Mouse (Mus musculus): Measurements from ENCODE around the gene C330007P06Rik. TPM values are rescaled to one million over a fixed set of nuclear protein-coding genes. Genes with fewer than 3 reads are reported as not detected.
A peak's percentile ranks its signal among the peaks of the same experiment; 100 is the strongest.

The C330007P06Rik gene
- total RNA-seq (2012; rRNA removed) (18.6 and 26.7 TPM in 2 replicates), total RNA-seq (2014; rRNA removed) (61.2 and 70.3 TPM in 2 replicates), polyA plus RNA-seq (2012; ENCODE audit: insufficient read length, low read depth) (47.9 and 53.0 TPM in 2 replicates)

GRCm38 (mm10) chrX:36873765-36874164 is at the start of gene C330007P06Rik, which contains the start of gene Ube2a:
C330007P06Rik (minus strand) TSS chrX:36874111.
Ube2a (plus strand) TSS chrX:36873900.
- TF ChIP-seq MXI1 (IDR thresholded peaks at IDR 0.05; ENCODE audit: low read depth, low read length) = no peak
- TF ChIP-seq ZNF384 (IDR thresholded peaks at IDR 0.05; ENCODE audit: low read depth, low read length) = 0 out of 2 replicates have a peak, but pooled peaks have one; percentile 8
- dilution Hi-C loops (cut with MboI; ENCODE audit: extremely low pct_ligation_motif_present, extremely low pct_unique_long_range_greater_than_20kb, low sequenced_read_pairs) = no loop called here

DNA sequence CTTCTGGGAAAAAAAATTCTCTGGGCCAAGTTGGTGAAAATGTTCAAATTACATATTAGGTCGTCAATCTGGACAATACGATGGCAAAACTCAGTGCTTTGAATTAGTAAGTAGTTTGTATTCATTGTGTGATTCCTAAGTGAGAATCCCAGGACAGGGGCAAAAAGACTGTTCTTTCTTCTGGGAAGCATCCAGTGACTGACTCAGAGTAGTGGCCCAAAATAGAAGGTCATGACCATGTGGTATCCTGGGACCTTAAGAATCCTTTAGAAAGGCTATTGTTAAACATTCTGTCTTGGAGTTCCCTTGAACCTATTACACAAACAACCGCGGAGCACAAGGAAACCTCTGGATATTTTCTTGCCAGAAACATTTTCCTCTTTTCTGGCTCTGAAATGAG is 47.4 kb upstream of the C330007P06Rik start:
- in situ Hi-C loops (cut with MboI; ENCODE audit: low pct_ligation_motif_present, low pct_unique_long_range_greater_than_20kb, low sequenced_read_pairs) = loop anchor here (5.0 to 25.0 kb wide), 2 partner anchors 106 to 159 kb away; no protein-coding TSS in a partner anchor

More at GRCm38 (mm10) chrX:36873765-36874164, at the start of gene C330007P06Rik, which contains the start of gene Ube2a:
- H3K9ac ChIP-seq (ENCODE audit: insufficient read depth, low read depth) = peak within 1 kb of the TSS; percentile 92
- H3K79me2 ChIP-seq (replicated peaks; ENCODE audit: control insufficient read depth, extremely low read depth, insufficient read depth, poor library complexity, severe bottlenecking) = peaks cover 12% of the 10 kb centered on the region
- no peak within 1 kb of the TSS for H3K27ac ChIP-seq (ENCODE audit: insufficient read depth, low read depth)
- H3K36me3 ChIP-seq (replicated peaks in 1 of 2; ENCODE audit: control insufficient read depth in 1 of 2, insufficient read depth in 1 of 2, low read length in 1 of 2) = peaks cover 4 to 7% of the 10 kb centered on the region in 2 experiments
- in situ Hi-C loops (cut with MboI; ENCODE audit: low pct_ligation_motif_present, low pct_unique_long_range_greater_than_20kb, low sequenced_read_pairs) = no loop called here
- DNase-seq (ENCODE audit: extremely low read depth) = no peak
- no peaks in the 10 kb centered on the region for H3K27me3 ChIP-seq (replicated peaks)
- peak within 1 kb of the TSS; percentile 64 for H3K4me2 ChIP-seq (ENCODE audit: insufficient read depth, low read depth, poor library complexity, severe bottlenecking)
- H3K4me1 ChIP-seq (ENCODE audit: control insufficient read depth in 1 of 2, insufficient read depth in 2 of 2) = peaks cover 0 to 6% of the 10 kb centered on the region in 2 experiments; a peak in 1 of 4 replicates
- H3K4me3 ChIP-seq (replicated peaks in 1 of 3; ENCODE audit: low read depth in 2 of 3, low read length in 2 of 3, poor library complexity in 1 of 3) = peak within 1 kb of the TSS; percentile 54 to 78 (median 72)
- no peaks in the 10 kb centered on the region for H3K9me3 ChIP-seq (replicated peaks; ENCODE audit: low read length)

DNA sequence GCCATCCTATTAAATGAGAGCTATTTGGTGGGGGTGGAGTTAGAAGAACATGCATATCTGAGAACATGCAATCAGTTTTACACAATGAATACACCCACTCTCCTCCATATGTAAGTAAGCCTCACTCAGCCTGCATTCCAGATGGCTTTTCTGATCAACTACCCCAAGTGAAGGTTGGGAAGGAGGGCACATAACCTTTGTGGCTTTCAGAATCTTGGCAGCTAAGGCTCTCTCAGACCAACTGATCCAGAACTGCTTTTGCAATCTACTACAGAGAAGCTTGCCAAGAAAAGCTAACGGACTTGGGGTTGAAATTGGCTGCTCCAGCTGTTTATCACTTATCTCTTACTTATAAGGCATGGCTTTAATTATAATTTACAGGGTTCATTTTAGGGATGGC is 43.8 kb upstream of the C330007P06Rik start:
- Histone ChIP-seq H3K4me2 (ENCODE audit: insufficient read depth, low read depth, poor library complexity, severe bottlenecking) (no peak overlapping the region), H3K36me3 (replicated peaks in 1 of 2; ENCODE audit: control insufficient read depth in 1 of 2, insufficient read depth in 1 of 2, low read length in 1 of 2) (peaks cover 27 to 85% of the 10 kb centered on the region in 2 experiments), H3K4me1 (ENCODE audit: control insufficient read depth in 1 of 2, insufficient read depth in 2 of 2) (no peaks in the 10 kb centered on the region), H3K27ac (ENCODE audit: insufficient read depth, low read depth) (no peak overlapping the region), H3K4me3 (replicated peaks in 1 of 3; ENCODE audit: low read depth in 2 of 3, low read length in 2 of 3, poor library complexity in 1 of 3) (no peak overlapping the region), H3K27me3 (replicated peaks) (no peaks in the 10 kb centered on the region), H3K9ac (ENCODE audit: insufficient read depth, low read depth) (no peak overlapping the region), H3K79me2 (replicated peaks; ENCODE audit: control insufficient read depth, extremely low read depth, insufficient read depth, poor library complexity, severe bottlenecking) (no peaks in the 10 kb centered on the region), H3K9me3 (replicated peaks; ENCODE audit: low read length) (no peaks in the 10 kb centered on the region)
- dilution Hi-C loops (cut with MboI; ENCODE audit: extremely low pct_ligation_motif_present, extremely low pct_unique_long_range_greater_than_20kb, low sequenced_read_pairs) = no loop called here
- in situ Hi-C loops (cut with MboI; ENCODE audit: low pct_ligation_motif_present, low pct_unique_long_range_greater_than_20kb, low sequenced_read_pairs) = loop anchor here (25.0 kb wide), 1 partner anchor 155 kb away; no protein-coding TSS in a partner anchor
- TF ChIP-seq KAT2A (IDR thresholded peaks at IDR 0.05; ENCODE audit: insufficient replicate concordance, low read length) = no peak
- no peak for TF ChIP-seq SIN3A (IDR thresholded peaks at IDR 0.05; ENCODE audit: low read length)
- no peak for TF ChIP-seq ETS1 (conservative IDR thresholded peaks at IDR 0.05; ENCODE audit: low read depth, low read length)
- no peak for TF ChIP-seq HCFC1 (IDR thresholded peaks at IDR 0.05; ENCODE audit: low read depth, low read length)
- no peak for TF ChIP-seq ZC3H11A (IDR thresholded peaks at IDR 0.05; ENCODE audit: low read depth, low read length)
- TF ChIP-seq TCF12 (IDR thresholded peaks at IDR 0.05; ENCODE audit: low read depth, low read length) = no peak
- no peak for TF ChIP-seq PAX5 (IDR thresholded peaks at IDR 0.05; ENCODE audit: low read length)
- no peak for TF ChIP-seq E2F4 (IDR thresholded peaks at IDR 0.05; ENCODE audit: insufficient replicate concordance, low read depth, low read length)
- TF ChIP-seq CTCF (conservative IDR thresholded peaks at IDR 0.05 in 1 of 2, IDR thresholded peaks at IDR 0.05 in 1 of 2; ENCODE audit: low read depth in 2 of 2, low read length in 2 of 2) = no peak
- no peak for TF ChIP-seq RCOR1 (conservative IDR thresholded peaks at IDR 0.05; ENCODE audit: low read depth, low read length)
- no peak for DNase-seq (ENCODE audit: extremely low read depth)

More for the DNA sequence above, 47.4 kb upstream of the C330007P06Rik start:
- no peaks in the 10 kb centered on the region for H3K27me3 ChIP-seq (replicated peaks)
- H3K9ac ChIP-seq (ENCODE audit: insufficient read depth, low read depth) = no peak overlapping the region
- H3K79me2 ChIP-seq (replicated peaks; ENCODE audit: control insufficient read depth, extremely low read depth, insufficient read depth, poor library complexity, severe bottlenecking) = 0 out of 2 replicates have a peak, but pooled peaks cover 2% of the 10 kb centered on the region
- no peak overlapping the region for H3K4me3 ChIP-seq (replicated peaks in 1 of 3; ENCODE audit: low read depth in 2 of 3, low read length in 2 of 3, poor library complexity in 1 of 3)
- no peak overlapping the region for H3K27ac ChIP-seq (ENCODE audit: insufficient read depth, low read depth)
- DNase-seq (ENCODE audit: extremely low read depth) = no peak
- TF ChIP-seq ZMIZ1 (IDR thresholded peaks at IDR 0.05; ENCODE audit: low read depth, low read length) = no peak
- H3K4me1 ChIP-seq (ENCODE audit: control insufficient read depth in 1 of 2, insufficient read depth in 2 of 2) = no peaks in the 10 kb centered on the region
- peaks cover 41 to 89% of the 10 kb centered on the region in 2 experiments for H3K36me3 ChIP-seq (replicated peaks in 1 of 2; ENCODE audit: control insufficient read depth in 1 of 2, insufficient read depth in 1 of 2, low read length in 1 of 2)
- no peaks in the 10 kb centered on the region for H3K9me3 ChIP-seq (replicated peaks; ENCODE audit: low read length)
- dilution Hi-C loops (cut with MboI; ENCODE audit: extremely low pct_ligation_motif_present, extremely low pct_unique_long_range_greater_than_20kb, low sequenced_read_pairs) = no loop called here
- H3K4me2 ChIP-seq (ENCODE audit: insufficient read depth, low read depth, poor library complexity, severe bottlenecking) = no peak overlapping the region

Data from CH12.LX (cell line).